Mouse (Mus musculus) bone marrow, adult 2 months (tissue): ENCODE results near the gene Cox17. TPM values are rescaled to one million over a fixed set of nuclear protein-coding genes. Genes with fewer than 3 reads are reported as not detected.
A peak's percentile ranks its signal among the peaks of the same experiment; 100 is the strongest.

Source experiments
- H3K27ac ChIP-seq: fragments of 200-500 bp; 2 replicates; pipeline ENCODE4 v1.5.1; 2012; ENCODE audit warnings: low read depth, mild to moderate bottlenecking, control low read depth, inconsistent platforms, low read length; ENCODE audit not compliant: control insufficient read depth, poor library complexity, insufficient read depth
- H3K4me1 ChIP-seq: fragments of 200-500 bp; 2 replicates; pipeline ENCODE4 v1.6.1; 2011; ENCODE audit warnings: low read length; ENCODE audit not compliant: control insufficient read depth, insufficient read depth
- H3K4me3 ChIP-seq: fragments of 200-500 bp; replicated peaks from 2 replicates; pipeline ENCODE3; 2011; ENCODE audit warnings: mild to moderate bottlenecking, low read depth, low read length, control low read depth; ENCODE audit not compliant: control insufficient read depth
- CTCF ChIP-seq: fragments of 200-500 bp; IDR thresholded peaks from 2 replicates; pipeline ENCODE4 v1.5.1; 2011; ENCODE audit warnings: low read length, control low read depth; ENCODE audit not compliant: control insufficient read depth, insufficient read depth
- POLR2A ChIP-seq: fragments of 200-500 bp; IDR thresholded peaks from 2 replicates; pipeline ENCODE4 v1.6.1; 2011; ENCODE audit warnings: low read depth, mild to moderate bottlenecking, control low read depth, low read length, borderline replicate concordance; ENCODE audit not compliant: control insufficient read depth
- WGBS: fragments of 180-500 bp; shearing (Covaris S2); methylation state at CpG from one replicate; pipeline ENCODE4 v1.1.7; 2018; 5-methylcytosine and 5-hydroxymethylcytosine counted together
- polyA plus RNA-seq: library from polyadenylated mRNA; stranded (reverse); fragments of >200 nt; gene quantifications from 2 replicates; pipeline ENCODE4 v1.2.4, GENCODE M21; 2011; ENCODE audit warnings: low replicate concordance; ENCODE audit not compliant: missing spikeins, insufficient read depth, insufficient read length

Gene Cox17
- polyA plus RNA-seq, 1 experiment, result 219 TPM

- Histone ChIP-seq H3K27ac (no peak overlapping the region), H3K4me1 (peaks cover 1% of the 10 kb centered on the region; the same call in 1 of the 2 replicates), H3K4me3 (no peak overlapping the region)
- 89% methylated on average over 8 of the region's 8 CpGs for WGBS
- TF ChIP-seq CTCF (no peak), POLR2A (no peak)
These were observed 24.0 kb downstream of the Cox17 start for GRCm38 (mm10) chr16:38370633-38371374.

GRCm38 (mm10) chr16:38371705-38372296 is 25.0 kb downstream of the Cox17 start:
- WGBS, result 69% methylated on average over 15 of the region's 15 CpGs
- Histone ChIP-seq H3K4me1 (peaks cover 1% of the 10 kb centered on the region; the same call in 1 of the 2 replicates), H3K4me3 (peak overlapping the region; percentile 74), H3K27ac (peak overlapping the region; percentile 87)
- TF ChIP-seq CTCF (no peak), POLR2A (no peak)

- Histone ChIP-seq H3K4me1 (peaks cover 1% of the 10 kb centered on the region; the same call in 1 of the 2 replicates), H3K27ac (no peak overlapping the region), H3K4me3 (peak overlapping the region; percentile 41)
- TF ChIP-seq CTCF (no peak), POLR2A (no peak)
- 85% methylated on average over 4 of the region's 4 CpGs for WGBS
These were observed 26.1 kb downstream of the Cox17 start for GRCm38 (mm10) chr16:38372876-38373275.

- Histone ChIP-seq H3K4me1 (peaks cover under 1% of the 10 kb centered on the region; the same call in 1 of the 2 replicates), H3K27ac (no peak overlapping the region; the same call in 1 of the 2 replicates), H3K4me3 (no peak overlapping the region)
- TF ChIP-seq CTCF (no peak), POLR2A (no peak)
- 85% methylated on average over 10 of the region's 10 CpGs for WGBS
These were observed 26.6 kb downstream of the Cox17 start for GRCm38 (mm10) chr16:38373439-38373838.

- peak overlapping the region; percentile 49 for H3K4me3 ChIP-seq
- no peaks in the 10 kb centered on the region; the same call in 1 of the 2 replicates for H3K4me1 ChIP-seq
- no peak overlapping the region; the same call in 1 of the 2 replicates for H3K27ac ChIP-seq
- WGBS, result 84% methylated on average over 16 of the region's 16 CpGs
- TF ChIP-seq POLR2A (no peak), CTCF (no peak)
These were observed 27.1 kb downstream of the Cox17 start for GRCm38 (mm10) chr16:38373941-38374340.

- 75% methylated on average over 10 of the region's 10 CpGs for WGBS
- peak overlapping the region; percentile 49 for H3K4me3 ChIP-seq
- no peaks in the 10 kb centered on the region; the same call in 1 of the 2 replicates for H3K4me1 ChIP-seq
- H3K27ac ChIP-seq, result no peak overlapping the region
- TF ChIP-seq CTCF (no peak), POLR2A (no peak)
These were observed 27.8 kb downstream of the Cox17 start for GRCm38 (mm10) chr16:38374379-38375140.

- Histone ChIP-seq H3K4me1 (no peaks in the 10 kb centered on the region; the same call in 1 of the 2 replicates), H3K27ac (no peak overlapping the region)
- WGBS, result 58% methylated on average over 7 of the region's 7 CpGs
These were observed 28.4 kb downstream of the Cox17 start for GRCm38 (mm10) chr16:38375182-38375581.

GRCm38 (mm10) chr16:38376163-38376840 is 29.5 kb downstream of the Cox17 start:
- WGBS, result 11% methylated on average over 17 of the region's 17 CpGs
- TF ChIP-seq CTCF (peak; percentile 36; the same call in 1 of the 2 replicates), POLR2A (no peak)

More at GRCm38 (mm10) chr16:38375182-38375581, 28.4 kb downstream of the Cox17 start:
- TF ChIP-seq POLR2A, result no peak
- TF ChIP-seq CTCF, result no peak
- peak overlapping the region; percentile 34 for H3K4me3 ChIP-seq

More at GRCm38 (mm10) chr16:38376163-38376840, 29.5 kb downstream of the Cox17 start:
- Histone ChIP-seq H3K4me3 (peak overlapping the region; percentile 69), H3K27ac (peak overlapping the region; percentile 20; the same call in 1 of the 2 replicates), H3K4me1 (no peaks in the 10 kb centered on the region; the same call in 1 of the 2 replicates)
